ENCODE assay signal across 9 mouse cellular contexts in genomic region chr19:10867946-10868622, GRCm38 (mm10). TPM values are rescaled to one million over a fixed set of nuclear protein-coding genes. Genes with fewer than 3 reads are reported as not detected.
DNase-seq lines count a peak whose midpoint lies in the region; ATAC-seq and TF ChIP-seq lines count a peak whose summit lies in the region.
"Had no signal": no experiment of that assay in that cellular context is flagged by ENCODE, and none has a peak within 500 bp of the region (broad histone marks: within the 10 kb centered on the region; RNA-seq: fewer than 3 reads in every experiment).

No protein-coding gene starts in this region.

- peak overlapping the region; percentile 89 for H3K4me3 ChIP-seq in limb, embryonic 14.5 days (replicated peaks; ENCODE audit: low read length)

- no peak for ATAC-seq in limb, embryonic 14.5 days (ENCODE audit: low FRiP score, low read depth)

- H3K9ac ChIP-seq in limb, embryonic 14.5 days (ENCODE audit: low read depth, low read length, severe bottlenecking): peak overlapping the region; percentile 94

- H3K4me1 ChIP-seq in limb, embryonic 14.5 days (ENCODE audit: control insufficient read depth, insufficient read depth, low read length): peaks cover 24% of the 10 kb centered on the region

- peak overlapping the region; percentile 84 for H3K4me2 ChIP-seq in limb, embryonic 14.5 days (replicated peaks; ENCODE audit: low read depth, low read length, severe bottlenecking)

- DNase-seq in cerebellum, postnatal 25 days: peak; percentile 45 to 53
- no peak for DNase-seq in cerebellum, adult 9-10 months
- peak; percentile 48 for DNase-seq in right cerebral cortex, adult 18-20 months
- DNase-seq in right cerebral cortex, postnatal 14 days: no peak
- DNase-seq in limb, embryonic 14.5 days (ENCODE audit: low spot score): no peak
- no peak for DNase-seq in spleen, postnatal 36 days (ENCODE audit: low spot score in 2 of 2)
- DNase-seq in layer of hippocampus, adult 8-10 months (ENCODE audit: low spot score in 2 of 2): no peak
- DNase-seq in right cerebral cortex, postnatal 4 days: no peak
- DNase-seq: B cell, adult 2 months had no signal

- peaks cover 60% of the 10 kb centered on the region for H3K36me3 ChIP-seq in limb, embryonic 14.5 days (ENCODE audit: control insufficient read depth, insufficient read depth, low read length)

- WGBS in limb, embryonic 14.5 days: 25% methylated on average over 5 of the region's 5 CpGs

- no peaks in the 10 kb centered on the region for H3K27me3 ChIP-seq in limb, embryonic 14.5 days (ENCODE audit: control insufficient read depth, insufficient read depth, low read length)

- no peak for TF ChIP-seq POLR2A in limb, embryonic 14.5 days (IDR thresholded peaks at IDR 0.05; ENCODE audit: borderline replicate concordance, extremely low read depth, insufficient read depth, insufficient read length)

- no peak overlapping the region for H3K27ac ChIP-seq in limb, embryonic 14.5 days (replicated peaks; ENCODE audit: low read depth, low read length)

- H3K9me3 ChIP-seq in limb, embryonic 14.5 days (ENCODE audit: control insufficient read depth, low read length): no peaks in the 10 kb centered on the region

RNA-seq across cellular contexts. Expression of gene Tmem132a, which starts 1.7 kb away (rescaled TPM):
- polyA plus RNA-seq in limb, embryonic 14.5 days (2012; rRNA removed): 150 and 211 TPM in 2 replicates
- 67.8 and 76.2 TPM in 2 replicates for polyA plus RNA-seq in limb, embryonic 14.5 days (2014; fragmentation: Nextera tagmentation; extraction: Ambion mirVana)
- total RNA-seq in layer of hippocampus, adult 8-10 months (2022): 100 to 1,000 TPM; 132 to 156 (median 148) TPM

RNA-seq across cellular contexts. Expression of gene Tmem109, which starts 13.7 kb away (rescaled TPM):
- 106 and 124 TPM in 2 replicates for polyA plus RNA-seq in limb, embryonic 14.5 days (2012; rRNA removed)
- 126 and 128 TPM in 2 replicates for polyA plus RNA-seq in limb, embryonic 14.5 days (2014; fragmentation: Nextera tagmentation; extraction: Ambion mirVana)
- total RNA-seq in layer of hippocampus, adult 8-10 months (2022): 10 to 100 TPM; 48.5 to 57.8 (median 54.0) TPM

RNA-seq across cellular contexts. Expression of gene Prpf19, which starts 26.9 kb away (rescaled TPM):
- 360 and 433 TPM in 2 replicates for polyA plus RNA-seq in limb, embryonic 14.5 days (2012; rRNA removed)
- polyA plus RNA-seq in limb, embryonic 14.5 days (2014; fragmentation: Nextera tagmentation; extraction: Ambion mirVana): 39.7 and 43.6 TPM in 2 replicates
- total RNA-seq in layer of hippocampus, adult 8-10 months (2022): 100 to 1,000 TPM; 188 to 216 (median 197) TPM

RNA-seq across cellular contexts. Expression of gene Slc15a3, which starts 28.6 kb away (rescaled TPM):
- polyA plus RNA-seq in limb, embryonic 14.5 days (2012; rRNA removed): 1.7 and 1.9 TPM in 2 replicates
- 1.1 and 2.1 TPM in 2 replicates for polyA plus RNA-seq in limb, embryonic 14.5 days (2014; fragmentation: Nextera tagmentation; extraction: Ambion mirVana)
- total RNA-seq in layer of hippocampus, adult 8-10 months (2022): 10 to 100 TPM in 2 of 4 experiments, 1 to 10 TPM in 2; 1.1 to 19.4 (median 6.8) TPM

RNA-seq across cellular contexts. Expression of gene Cd6, which starts 38.2 kb away (rescaled TPM):
- polyA plus RNA-seq in limb, embryonic 14.5 days (2012; rRNA removed): 0.04 and 0.10 TPM in 2 replicates
- polyA plus RNA-seq in limb, embryonic 14.5 days (2014; fragmentation: Nextera tagmentation; extraction: Ambion mirVana): 0.29 TPM in 1 of 2 replicates, not detected in the other
- total RNA-seq in layer of hippocampus, adult 8-10 months (2022): under 1 TPM in 3 of 4 experiments, not detected in 1; 0.16 to 0.20 (median 0.18) TPM

Comparison
In these comparisons a context has a peak if more than half of its experiments do, and no peak if none do; other contexts are left out.
1. DNase-seq: peak in cerebellum, postnatal 25 days (2 of 2) and right cerebral cortex, adult 18-20 months (single experiment); none in cerebellum, adult 9-10 months (single experiment), right cerebral cortex, postnatal 14 days (single experiment), limb, embryonic 14.5 days (single experiment), spleen, postnatal 36 days (0 of 2), layer of hippocampus, adult 8-10 months (0 of 2) and right cerebral cortex, postnatal 4 days (single experiment).